Mouse (Mus musculus) spleen, adult 2 months (tissue): ENCODE measurements around the gene Smim8. TPM values are rescaled to one million over a fixed set of nuclear protein-coding genes. Genes with fewer than 3 reads are reported as not detected.

ENCODE experiments used
- DNase-seq, 2 experiments: peaks; one replicate each; pipeline versions ENCODE4 v3.0.0 to v3.0.0-alpha.2; 2012 to 2021; ENCODE audit warnings: low spot score in 2 of 2, low read depth in 1 of 2
- H3K27ac ChIP-seq: fragments of 200-500 bp; 2 replicates; pipeline ENCODE4 v1.5.1; 2012; ENCODE audit warnings: low read length, inconsistent platforms; ENCODE audit not compliant: insufficient read depth
- H3K27me3 ChIP-seq: fragments of 200-500 bp; 2 replicates; pipeline ENCODE4 v1.6.1; 2012; ENCODE audit warnings: mild to moderate bottlenecking, moderate library complexity, low read length, inconsistent platforms; ENCODE audit not compliant: control insufficient read depth, insufficient read depth
- H3K36me3 ChIP-seq: fragments of 200-500 bp; 2 replicates; pipeline ENCODE4 v1.6.1; 2012; ENCODE audit warnings: mild to moderate bottlenecking, low read length, inconsistent platforms; ENCODE audit not compliant: control insufficient read depth, insufficient read depth
- H3K4me1 ChIP-seq: fragments of 200-500 bp; 2 replicates; pipeline ENCODE4 v1.6.1; 2011; ENCODE audit warnings: inconsistent platforms; ENCODE audit not compliant: control insufficient read depth, insufficient read depth, insufficient read length
- H3K4me3 ChIP-seq: fragments of 200-500 bp; 2 replicates; pipeline ENCODE4 v1.5.1; 2011; ENCODE audit warnings: mild to moderate bottlenecking, inconsistent platforms; ENCODE audit not compliant: insufficient read depth, insufficient read length; ENCODE audit errors: extremely low read depth
- CTCF ChIP-seq: fragments of 200-500 bp; IDR thresholded peaks from 2 replicates; pipeline ENCODE4 v1.5.1; 2011; ENCODE audit warnings: mild to moderate bottlenecking, inconsistent platforms; ENCODE audit not compliant: insufficient read depth, insufficient read length, insufficient replicate concordance; ENCODE audit errors: extremely low read depth
- POLR2A ChIP-seq: fragments of 200-500 bp; IDR thresholded peaks from 2 replicates; pipeline ENCODE4 v1.6.1; 2011; ENCODE audit warnings: low read depth, low read length, inconsistent platforms
- WGBS: fragments of 180-500 bp; shearing (Covaris S2); methylation state at CpG from one replicate; pipeline ENCODE4 v1.1.7; 2018; 5-methylcytosine and 5-hydroxymethylcytosine counted together
- polyA plus RNA-seq: library from polyadenylated mRNA; depleted of rRNA; stranded (reverse); fragments of >200 nt; gene quantifications from 2 replicates; pipeline ENCODE4 v1.2.3, GENCODE M21; 2012

The Smim8 gene
- polyA plus RNA-seq, 1 experiment: 1.1 TPM

GRCm38 (mm10) chr4:34796294-34796693 is 18.1 kb upstream of the Smim8 start:
- Histone ChIP-seq H3K27me3 (no peaks in the 10 kb centered on the region), H3K4me1 (no peaks in the 10 kb centered on the region), H3K27ac (no peak overlapping the region), H3K36me3 (no peaks in the 10 kb centered on the region), H3K4me3 (no peak overlapping the region)
- WGBS: 90% methylated on average over 5 of the region's 5 CpGs
- no peak for DNase-seq
- TF ChIP-seq CTCF (no peak), POLR2A (no peak)

- H3K27me3 ChIP-seq: no peaks in the 10 kb centered on the region
- 90% methylated on average over 3 of the region's 3 CpGs for WGBS
- DNase-seq: no peak
- TF ChIP-seq POLR2A: no peak
- no peak for TF ChIP-seq CTCF
- no peaks in the 10 kb centered on the region for H3K4me1 ChIP-seq
- no peaks in the 10 kb centered on the region for H3K36me3 ChIP-seq
- H3K27ac ChIP-seq: no peak overlapping the region
- no peak overlapping the region for H3K4me3 ChIP-seq
These were observed 8.3 kb upstream of the Smim8 start for GRCm38 (mm10) chr4:34786476-34786875.

- no peak overlapping the region for H3K27ac ChIP-seq
- WGBS: 73% methylated on average over 2 of the region's 2 CpGs
- no peaks in the 10 kb centered on the region for H3K27me3 ChIP-seq
- TF ChIP-seq CTCF (no peak), POLR2A (no peak)
- no peak overlapping the region for H3K4me3 ChIP-seq
- DNase-seq: no peak
- no peaks in the 10 kb centered on the region for H3K36me3 ChIP-seq
- no peaks in the 10 kb centered on the region for H3K4me1 ChIP-seq
These were observed 7.4 kb upstream of the Smim8 start for GRCm38 (mm10) chr4:34785646-34786045.

GRCm38 (mm10) chr4:34784865-34785264 is 6.6 kb upstream of the Smim8 start:
- 64% methylated on average over 5 of the region's 5 CpGs for WGBS

GRCm38 (mm10) chr4:34782730-34783129 is 4.5 kb upstream of the Smim8 start:
- no peaks in the 10 kb centered on the region for H3K27me3 ChIP-seq
- peak; percentile 18; the same call in 1 of the 2 replicates for TF ChIP-seq CTCF
- TF ChIP-seq POLR2A: no peak
- H3K4me1 ChIP-seq: peaks cover under 1% of the 10 kb centered on the region; the same call in 1 of the 2 replicates
- no peak overlapping the region for H3K27ac ChIP-seq
- no peak for DNase-seq
- no peak overlapping the region for H3K4me3 ChIP-seq
- no peaks in the 10 kb centered on the region for H3K36me3 ChIP-seq
- 46% methylated on average over 4 of the region's 4 CpGs for WGBS

More at GRCm38 (mm10) chr4:34784865-34785264, 6.6 kb upstream of the Smim8 start:
- TF ChIP-seq POLR2A: no peak
- peak; percentile 5; the same call in 1 of the 2 replicates for TF ChIP-seq CTCF
- DNase-seq: no peak
- no peaks in the 10 kb centered on the region for H3K27me3 ChIP-seq
- H3K4me3 ChIP-seq: no peak overlapping the region
- H3K36me3 ChIP-seq: no peaks in the 10 kb centered on the region
- H3K4me1 ChIP-seq: no peaks in the 10 kb centered on the region
- H3K27ac ChIP-seq: no peak overlapping the region

GRCm38 (mm10) chr4:34771652-34772371 is 6.4 kb downstream of the Smim8 start:
- H3K27me3 ChIP-seq: no peaks in the 10 kb centered on the region
- TF ChIP-seq POLR2A: no peak
- TF ChIP-seq CTCF: no peak
- H3K36me3 ChIP-seq: peaks cover 15% of the 10 kb centered on the region
- no peak overlapping the region for H3K4me3 ChIP-seq
- 91% methylated on average over 8 of the region's 8 CpGs for WGBS
- H3K4me1 ChIP-seq: no peaks in the 10 kb centered on the region
- no peak overlapping the region for H3K27ac ChIP-seq
- DNase-seq: no peak

- 30% methylated on average over 1 of the region's 1 CpGs for WGBS
- no peak for DNase-seq
- TF ChIP-seq POLR2A: no peak
- TF ChIP-seq CTCF: no peak
These were observed 22.1 kb downstream of the Smim8 start, which contains the start of gene Gm136 for GRCm38 (mm10) chr4:34756163-34756562. TSS of gene Gm136 (minus strand) at chr4:34756263.

More at GRCm38 (mm10) chr4:34756163-34756562, 22.1 kb downstream of the Smim8 start, which contains the start of gene Gm136:
- no peaks in the 10 kb centered on the region for H3K27me3 ChIP-seq
- H3K4me3 ChIP-seq: no peak within 1 kb of the TSS
- no peaks in the 10 kb centered on the region for H3K4me1 ChIP-seq
- H3K27ac ChIP-seq: no peak within 1 kb of the TSS
- no peaks in the 10 kb centered on the region for H3K36me3 ChIP-seq
